Mouse (Mus musculus) megakaryocyte, embryonic 14.5 days (primary cell): Measurements from ENCODE around the gene Pnpo. TPM values are rescaled to one million over a fixed set of nuclear protein-coding genes. Genes with fewer than 3 reads are reported as not detected.

Source experiments
- H3K27me3 ChIP-seq: replicated peaks from 2 replicates; pipeline ENCODE3; 2012; ENCODE audit warnings: inconsistent platforms
- H3K36me3 ChIP-seq: replicated peaks from 2 replicates; pipeline ENCODE3; 2012; ENCODE audit warnings: low read length, inconsistent platforms, mixed read lengths
- H3K4me1 ChIP-seq: 2 replicates; pipeline ENCODE4 v1.6.1; 2012; ENCODE audit warnings: inconsistent platforms
- H3K4me3 ChIP-seq: replicated peaks from 2 replicates; pipeline ENCODE3; 2012; ENCODE audit warnings: moderate library complexity, mild to moderate bottlenecking, inconsistent platforms
- H3K9me3 ChIP-seq: 2 replicates; pipeline ENCODE4 v1.6.1; 2012; ENCODE audit warnings: inconsistent platforms
- FLI1 ChIP-seq: IDR thresholded peaks from 2 replicates; pipeline ENCODE4 v1.6.1; 2012; ENCODE audit warnings: low read length, inconsistent platforms, mixed read lengths
- GATA1 ChIP-seq: IDR thresholded peaks from 3 replicates; pipeline ENCODE4 v1.6.1; 2012; ENCODE audit warnings: mixed read lengths, low read length, inconsistent platforms, borderline replicate concordance
- polyA plus RNA-seq: library from polyadenylated mRNA; stranded (reverse); fragments of >175 nt; gene quantifications from 2 replicates; pipeline ENCODE4 v1.2.3, GENCODE M21; 2012; ENCODE audit warnings: low replicate concordance; ENCODE audit not compliant: insufficient read depth

Gene Pnpo
- polyA plus RNA-seq, 1 experiment: 16.6 TPM

GRCm38 (mm10) chr11:96929096-96929765 is 14.6 kb downstream of the Pnpo start:
- Histone ChIP-seq H3K4me3 (no peak overlapping the region), H3K4me1 (peaks cover 80% of the 10 kb centered on the region)
- TF ChIP-seq GATA1: no peak
- no peak for TF ChIP-seq FLI1

GRCm38 (mm10) chr11:96928691-96929090 is 15.1 kb downstream of the Pnpo start:
- Histone ChIP-seq H3K27me3 (peaks cover 31% of the 10 kb centered on the region), H3K36me3 (no peaks in the 10 kb centered on the region), H3K9me3 (no peaks in the 10 kb centered on the region), H3K4me3 (no peak overlapping the region), H3K4me1 (peaks cover 77% of the 10 kb centered on the region)
- TF ChIP-seq GATA1: no peak
- TF ChIP-seq FLI1: no peak

More at GRCm38 (mm10) chr11:96929096-96929765, 14.6 kb downstream of the Pnpo start:
- no peaks in the 10 kb centered on the region for H3K9me3 ChIP-seq
- H3K27me3 ChIP-seq: peaks cover 31% of the 10 kb centered on the region
- no peaks in the 10 kb centered on the region for H3K36me3 ChIP-seq

GRCm38 (mm10) chr11:96928088-96928487 is 15.7 kb downstream of the Pnpo start, which contains the start of gene Prr15l:
Gene Prr15l, plus strand, starts transcription at chr11:96928104.
- Histone ChIP-seq H3K9me3 (no peaks in the 10 kb centered on the region), H3K4me3 (no peak within 1 kb of the TSS), H3K4me1 (peaks cover 71% of the 10 kb centered on the region), H3K27me3 (peaks cover 31% of the 10 kb centered on the region), H3K36me3 (no peaks in the 10 kb centered on the region)
- TF ChIP-seq GATA1 (no peak), FLI1 (no peak)

- TF ChIP-seq GATA1: no peak
- TF ChIP-seq FLI1: no peak
- Histone ChIP-seq H3K4me3 (no peak overlapping the region), H3K36me3 (no peaks in the 10 kb centered on the region), H3K9me3 (no peaks in the 10 kb centered on the region), H3K27me3 (peaks cover 26% of the 10 kb centered on the region), H3K4me1 (peaks cover 65% of the 10 kb centered on the region)
Observed at GRCm38 (mm10) chr11:96926587-96926986, 17.2 kb downstream of the Pnpo start.

- Histone ChIP-seq H3K36me3 (no peaks in the 10 kb centered on the region), H3K27me3 (peaks cover 23% of the 10 kb centered on the region), H3K9me3 (no peaks in the 10 kb centered on the region), H3K4me1 (peaks cover 66% of the 10 kb centered on the region), H3K4me3 (no peak overlapping the region)
- TF ChIP-seq FLI1: no peak
- TF ChIP-seq GATA1: no peak
Observed at GRCm38 (mm10) chr11:96925469-96926148, 18.2 kb downstream of the Pnpo start.

GRCm38 (mm10) chr11:96924861-96925260 is 18.9 kb downstream of the Pnpo start:
- Histone ChIP-seq H3K9me3 (no peaks in the 10 kb centered on the region), H3K27me3 (peaks cover 23% of the 10 kb centered on the region), H3K36me3 (no peaks in the 10 kb centered on the region), H3K4me3 (no peak overlapping the region), H3K4me1 (peaks cover 66% of the 10 kb centered on the region)
- TF ChIP-seq GATA1 (no peak), FLI1 (no peak)

DNA sequence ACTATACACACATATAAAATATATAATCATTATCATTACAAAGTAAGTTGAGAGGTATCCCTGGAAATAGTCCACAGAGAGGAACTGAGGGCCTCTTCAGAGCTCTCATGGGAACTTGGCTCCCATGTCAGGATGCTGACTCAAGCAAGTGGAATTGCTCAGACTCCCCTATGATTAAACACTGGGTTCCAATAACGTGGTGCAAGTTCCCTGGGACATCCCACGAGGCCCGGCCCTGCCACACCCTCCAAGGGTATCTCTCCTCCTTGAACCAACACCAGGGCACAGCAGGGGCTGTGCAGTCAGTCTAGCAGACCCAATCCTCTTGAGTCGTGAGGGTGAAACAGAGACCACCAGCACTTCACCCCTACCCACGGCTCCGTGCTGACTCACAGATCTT is 24.8 kb downstream of the Pnpo start:
- Histone ChIP-seq H3K27me3 (peaks cover 7% of the 10 kb centered on the region), H3K9me3 (no peaks in the 10 kb centered on the region), H3K4me3 (no peak overlapping the region), H3K36me3 (peaks cover 4% of the 10 kb centered on the region), H3K4me1 (peaks cover 51% of the 10 kb centered on the region)
- no peak for TF ChIP-seq GATA1
- no peak for TF ChIP-seq FLI1

- Histone ChIP-seq H3K36me3 (peaks cover 19% of the 10 kb centered on the region), H3K4me3 (no peak overlapping the region), H3K4me1 (peaks cover 55% of the 10 kb centered on the region), H3K27me3 (peaks cover 7% of the 10 kb centered on the region), H3K9me3 (no peaks in the 10 kb centered on the region)
- no peak for TF ChIP-seq FLI1
- TF ChIP-seq GATA1: no peak
Observed at GRCm38 (mm10) chr11:96917415-96917814, 26.4 kb downstream of the Pnpo start.

- no peaks in the 10 kb centered on the region for H3K9me3 ChIP-seq
- TF ChIP-seq FLI1 (no peak), GATA1 (no peak)
- peak overlapping the region; percentile 93 for H3K4me3 ChIP-seq
- H3K27me3 ChIP-seq: peaks cover 7% of the 10 kb centered on the region
- H3K4me1 ChIP-seq: peaks cover 55% of the 10 kb centered on the region
- H3K36me3 ChIP-seq: peaks cover 24% of the 10 kb centered on the region
Observed at GRCm38 (mm10) chr11:96916885-96917396, 26.8 kb downstream of the Pnpo start.

- H3K4me1 ChIP-seq: peaks cover 54% of the 10 kb centered on the region
- H3K36me3 ChIP-seq: peaks cover 31% of the 10 kb centered on the region
- no peak for TF ChIP-seq GATA1
- TF ChIP-seq FLI1: no peak; the same call in 1 of the 2 replicates
- no peaks in the 10 kb centered on the region for H3K9me3 ChIP-seq
- H3K27me3 ChIP-seq: peaks cover 7% of the 10 kb centered on the region
- H3K4me3 ChIP-seq: peak within 1 kb of the TSS; percentile 93
Observed at GRCm38 (mm10) chr11:96916044-96916884, 27.5 kb downstream of the Pnpo start, which contains the start of gene Cdk5rap3. Gene Cdk5rap3, minus strand, starts transcription at chr11:96916496.
